In genomic region chr9:103114901-103115300, GRCm38 (mm10) we compare ENCODE assay signal across 21 mouse cellular contexts. TPM values are rescaled to one million over a fixed set of nuclear protein-coding genes. Genes with fewer than 3 reads are reported as not detected.
DNase-seq lines count a peak whose midpoint lies in the region; ATAC-seq and TF ChIP-seq lines count a peak whose summit lies in the region.
"Had no signal": no experiment of that assay in that cellular context is flagged by ENCODE, and none has a peak within 500 bp of the region (broad histone marks: within the 10 kb centered on the region; RNA-seq: fewer than 3 reads in every experiment).

No protein-coding gene starts in this region.

- ATAC-seq in cerebellum, adult (ENCODE audit: insufficient number of reproducible peaks, low FRiP score, low TSS enrichment) = no peak
- no peak for ATAC-seq in hindbrain, embryonic 16.5 days
- no peak for ATAC-seq in frontal cortex, adult (ENCODE audit: low TSS enrichment)
- ATAC-seq: intestine, embryonic 16.5 days had no signal

- H3K27me3 ChIP-seq in hindbrain, embryonic 16.5 days (replicated peaks; ENCODE audit: control insufficient read depth, insufficient read depth, low read length) = no peaks in the 10 kb centered on the region

- H3K4me2 ChIP-seq in hindbrain, embryonic 16.5 days (ENCODE audit: low read length) = peak overlapping the region; percentile 70; the same call in 1 of the 2 replicates
- H3K4me2 ChIP-seq: embryonic facial prominence, embryonic 15.5 days; heart, embryonic 15.5 days; limb, embryonic 13.5 days; lung, embryonic 15.5 days had no signal

- H3K27ac ChIP-seq in left cerebral cortex, adult 2 months = peak overlapping the region; percentile 32; the same call in 1 of the 2 replicates
- no peak overlapping the region for H3K27ac ChIP-seq in cortical plate, adult 2 months (ENCODE audit: insufficient read depth, low read length)
- no peak overlapping the region for H3K27ac ChIP-seq in hindbrain, embryonic 16.5 days (ENCODE audit: low read depth, low read length)
- H3K27ac ChIP-seq: embryonic facial prominence, embryonic 15.5 days; heart, embryonic 15.5 days; limb, embryonic 13.5 days; liver, embryonic 14.5 days; lung, embryonic 15.5 days had no signal

- no peaks in the 10 kb centered on the region for H3K9me3 ChIP-seq in hindbrain, embryonic 16.5 days (ENCODE audit: control insufficient read depth, low read length)
- H3K9me3 ChIP-seq: embryonic facial prominence, embryonic 15.5 days; heart, embryonic 15.5 days; limb, embryonic 13.5 days; lung, embryonic 15.5 days had no signal

- H3K4me1 ChIP-seq in cortical plate, adult 2 months (ENCODE audit: control insufficient read depth, insufficient read depth, low read length) = peaks cover 31% of the 10 kb centered on the region
- H3K4me1 ChIP-seq in hindbrain, embryonic 16.5 days (ENCODE audit: control insufficient read depth, insufficient read depth, low read depth, low read length) = peaks cover 59% of the 10 kb centered on the region

- H3K4me3 ChIP-seq in left cerebral cortex, adult 2 months = peak overlapping the region; percentile 81
- peak overlapping the region; percentile 67 for H3K4me3 ChIP-seq in cortical plate, adult 2 months (ENCODE audit: insufficient read depth, low read length)
- no peak overlapping the region for H3K4me3 ChIP-seq in hindbrain, embryonic 16.5 days (ENCODE audit: low read length)
- H3K4me3 ChIP-seq: embryonic facial prominence, embryonic 15.5 days; heart, embryonic 15.5 days; limb, embryonic 13.5 days; lung, embryonic 15.5 days had no signal

- DNase-seq in cerebellum, adult 9-10 months = peak; percentile 40
- no peak for DNase-seq in left cerebral cortex, adult 2 months (ENCODE audit: extremely low spot score in 1 of 2, low spot score in 2 of 2)
- DNase-seq in left cerebral cortex, adult 11 months (ENCODE audit: low spot score) = no peak
- no peak for DNase-seq in frontal cortex, postnatal 25 days (ENCODE audit: low spot score in 2 of 2)
- DNase-seq: adrenal gland, postnatal 14 days; cerebellum, adult 18-20 months; heart, postnatal 4 days; kidney, postnatal 36 days; right cerebral cortex, postnatal 4 days; thymus, adult 2 months had no signal

- TF ChIP-seq POLR2A in cortical plate, adult 2 months (IDR thresholded peaks at IDR 0.05; ENCODE audit: extremely low read depth, insufficient read depth, low read length) = no peak

- TF ChIP-seq CTCF in left cerebral cortex, adult 2 months (IDR thresholded peaks at IDR 0.05) = no peak
- TF ChIP-seq CTCF in cortical plate, adult 2 months (IDR thresholded peaks at IDR 0.05; ENCODE audit: extremely low read depth, insufficient read depth, low read length) = no peak

- H3K36me3 ChIP-seq in hindbrain, embryonic 16.5 days (ENCODE audit: control insufficient read depth, insufficient read depth, low read length) = no peaks in the 10 kb centered on the region
- H3K36me3 ChIP-seq: embryonic facial prominence, embryonic 15.5 days; G1E; heart, embryonic 15.5 days; limb, embryonic 13.5 days; lung, embryonic 15.5 days had no signal

- no peak overlapping the region for H3K9ac ChIP-seq in hindbrain, embryonic 16.5 days (ENCODE audit: low read depth, low read length)
- H3K9ac ChIP-seq: embryonic facial prominence, embryonic 15.5 days; heart, embryonic 15.5 days; limb, embryonic 13.5 days; liver, embryonic 14.5 days; lung, embryonic 15.5 days had no signal

- intact Hi-C loops in left cerebral cortex, adult 2 months (cut with DNase I) = loop anchor here (5.0 kb wide), 1 partner anchor 32 kb away; no protein-coding TSS in a partner anchor

- 85% methylated on average over 13 of the region's 13 CpGs for WGBS in hindbrain, embryonic 16.5 days

RNA-seq across cellular contexts. Expression of gene Rab6b, which starts 3.3 kb away (rescaled TPM):
- 100 to 1,000 TPM; 605 to 610 TPM for total RNA-seq in left cerebral cortex, adult 2 months (2021)
- 321 and 328 TPM in 2 replicates for polyA plus RNA-seq in cortical plate, adult 2 months (2012; rRNA removed)
- polyA plus RNA-seq in hindbrain, embryonic 16.5 days (2015; fragmentation: Nextera tagmentation; extraction: Ambion mirVana) = 137 and 140 TPM in 2 replicates
- polyA plus RNA-seq: G1E had no signal
